Mouse (Mus musculus): Measurements from ENCODE around the gene Gm36864.

DNA sequence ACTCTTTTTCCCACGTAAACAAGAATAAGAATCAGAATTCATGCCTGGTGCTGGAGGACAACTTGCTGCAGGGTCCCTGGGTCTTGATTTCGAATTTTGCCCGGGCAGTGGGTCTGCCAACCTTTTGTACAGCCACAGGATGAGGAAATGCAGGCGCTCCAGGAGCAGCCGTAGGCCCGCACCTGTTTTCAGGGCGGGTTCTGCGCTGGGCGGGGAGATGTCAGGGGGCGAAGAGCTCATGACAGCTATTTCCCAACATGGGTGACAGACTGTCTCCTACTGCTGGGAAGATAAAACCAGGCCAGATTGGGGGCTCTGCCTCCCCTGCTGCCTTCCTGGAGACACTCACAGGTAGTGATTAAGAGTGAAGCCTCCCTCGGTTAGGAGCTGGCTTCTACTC is 38.1 kb downstream of the Gm36864 start:
- no peak for TF ChIP-seq CTCF (IDR thresholded peaks at IDR 0.05; ENCODE audit: low read depth)
- TF ChIP-seq EP300 (IDR thresholded peaks at IDR 0.05; ENCODE audit: low read depth), result no peak

Data from heart, postnatal 0 days (tissue).